Mouse (Mus musculus) cortical plate, adult 2 months (tissue): ENCODE results near the gene Gtf2h2. TPM values are rescaled to one million over a fixed set of nuclear protein-coding genes. Genes with fewer than 3 reads are reported as not detected.

Source experiments
- H3K27ac ChIP-seq: fragments of 200-500 bp; 2 replicates; pipeline ENCODE4 v1.5.1; 2012; ENCODE audit warnings: low read length, control low read depth, inconsistent platforms; ENCODE audit not compliant: insufficient read depth
- H3K4me1 ChIP-seq: fragments of 200-500 bp; 2 replicates; pipeline ENCODE4 v1.6.1; 2011; ENCODE audit warnings: low read length; ENCODE audit not compliant: control insufficient read depth, insufficient read depth
- H3K4me3 ChIP-seq: fragments of 200-500 bp; 2 replicates; pipeline ENCODE4 v1.5.1; 2011; ENCODE audit warnings: mild to moderate bottlenecking, low read length, control low read depth; ENCODE audit not compliant: insufficient read depth
- CTCF ChIP-seq: fragments of 200-500 bp; IDR thresholded peaks from 2 replicates; pipeline ENCODE4 v1.5.1; 2011; ENCODE audit warnings: mild to moderate bottlenecking, control low read depth, low read length; ENCODE audit not compliant: insufficient read depth; ENCODE audit errors: extremely low read depth
- POLR2A ChIP-seq: fragments of 200-500 bp; IDR thresholded peaks from 2 replicates; pipeline ENCODE4 v1.6.1; 2011; ENCODE audit warnings: mild to moderate bottlenecking, low read length, control low read depth; ENCODE audit not compliant: insufficient read depth; ENCODE audit errors: extremely low read depth
- polyA plus RNA-seq: library from polyadenylated mRNA; depleted of rRNA; stranded (reverse); fragments of >200 nt; gene quantifications from 2 replicates; pipeline ENCODE4 v1.2.3, GENCODE M21; 2012; rRNA removed

Gtf2h2 gene
- polyA plus RNA-seq = 60.7 and 62.2 TPM in 2 replicates

DNA sequence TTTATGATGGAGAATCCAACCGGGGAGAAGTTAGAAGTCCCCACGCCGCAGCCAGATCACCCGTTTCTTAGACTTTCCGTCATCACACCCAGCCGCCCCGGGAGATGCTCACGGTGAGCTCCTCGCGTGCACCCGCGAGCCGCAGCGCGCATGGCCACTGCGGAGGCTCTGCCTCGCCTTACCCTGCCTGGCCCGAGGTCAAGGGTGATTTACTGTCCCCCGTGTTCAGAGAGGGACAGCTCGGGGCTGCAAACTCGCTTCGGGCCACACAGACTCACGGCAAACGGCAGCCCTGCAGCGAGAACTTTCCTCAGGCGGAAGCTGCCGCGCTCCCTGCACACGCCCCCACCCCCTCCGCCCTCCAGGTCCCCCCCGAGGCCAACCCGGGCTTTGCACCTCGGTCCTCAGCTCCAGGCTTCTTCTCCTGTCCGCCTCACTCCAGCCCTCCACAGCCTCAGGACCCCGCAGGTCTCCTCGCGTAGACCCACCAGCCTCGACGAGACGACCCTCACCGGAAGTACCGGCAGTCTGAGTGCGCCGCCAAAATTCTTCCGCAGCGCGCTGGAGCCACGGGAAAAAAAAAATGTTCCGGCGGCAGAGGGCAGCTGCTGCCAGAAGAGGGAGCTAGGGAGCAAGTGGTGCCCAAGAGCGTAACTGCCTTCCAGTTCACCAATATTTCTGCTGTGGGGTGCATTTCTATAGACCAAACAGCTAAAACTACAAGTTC lies at the start of gene Gtf2h2:
Gene Gtf2h2 (minus strand): TSS at position 519 of the 727 bp plus-strand sequence.
- TF ChIP-seq CTCF (peak; percentile 77), POLR2A (peak; percentile 44)
- Histone ChIP-seq H3K4me1 (peaks cover 1% of the 10 kb centered on the region; the same call in 1 of the 2 replicates), H3K27ac (peak within 1 kb of the TSS; percentile 82), H3K4me3 (peak within 1 kb of the TSS; percentile 92)

DNA sequence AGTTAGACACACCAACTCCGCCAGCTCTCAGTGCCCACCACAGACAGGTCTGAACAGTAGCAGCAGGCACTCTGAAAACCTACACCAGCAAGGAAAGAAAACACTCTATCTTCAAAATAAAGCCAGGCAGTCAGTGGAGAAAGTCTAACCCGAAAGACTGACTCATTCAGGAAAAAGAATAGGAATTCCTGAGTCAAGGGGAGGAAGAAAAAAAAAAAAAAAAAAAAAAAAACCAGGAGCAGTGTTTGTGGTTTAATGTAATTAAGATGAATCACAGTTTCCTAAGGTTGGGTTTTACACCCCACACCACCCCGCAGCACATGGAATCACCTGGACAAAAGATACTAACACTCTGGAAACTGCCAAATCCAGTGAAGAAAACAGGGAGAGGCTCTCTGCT lies 43.8 kb upstream of the Gtf2h2 start:
- Histone ChIP-seq H3K4me3 (no peak overlapping the region), H3K27ac (no peak overlapping the region), H3K4me1 (no peaks in the 10 kb centered on the region)
- TF ChIP-seq POLR2A = no peak
- TF ChIP-seq CTCF = no peak

DNA sequence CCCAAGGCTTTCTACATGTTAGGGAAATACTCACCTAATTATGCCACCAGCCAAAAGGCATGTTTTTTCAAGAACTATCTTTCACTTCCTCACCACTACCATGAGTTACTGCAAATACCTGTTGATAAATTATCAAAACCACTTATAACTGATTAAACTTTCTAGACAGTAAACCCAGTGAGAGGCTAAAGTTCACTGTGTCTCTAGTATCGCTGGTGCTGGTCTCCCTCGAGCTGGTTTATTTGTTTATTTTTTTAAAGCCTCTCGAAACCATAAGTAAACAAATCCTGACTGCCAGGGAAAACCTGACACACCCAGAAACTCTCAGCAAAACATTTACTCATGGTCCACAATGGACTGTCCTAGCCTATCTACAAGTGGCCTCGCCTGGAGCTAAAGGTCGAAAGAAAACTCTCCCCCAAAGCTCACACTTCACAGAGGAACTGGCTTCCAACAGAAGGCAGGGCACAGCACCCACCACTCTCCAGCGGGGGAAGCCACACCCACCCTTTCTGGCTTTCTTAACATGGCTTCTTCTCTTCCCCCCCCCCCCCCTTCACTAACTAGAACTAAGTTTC lies 40.5 kb upstream of the Gtf2h2 start:
- Histone ChIP-seq H3K27ac (no peak overlapping the region), H3K4me1 (no peaks in the 10 kb centered on the region), H3K4me3 (no peak overlapping the region)
- TF ChIP-seq POLR2A = no peak
- no peak for TF ChIP-seq CTCF

DNA sequence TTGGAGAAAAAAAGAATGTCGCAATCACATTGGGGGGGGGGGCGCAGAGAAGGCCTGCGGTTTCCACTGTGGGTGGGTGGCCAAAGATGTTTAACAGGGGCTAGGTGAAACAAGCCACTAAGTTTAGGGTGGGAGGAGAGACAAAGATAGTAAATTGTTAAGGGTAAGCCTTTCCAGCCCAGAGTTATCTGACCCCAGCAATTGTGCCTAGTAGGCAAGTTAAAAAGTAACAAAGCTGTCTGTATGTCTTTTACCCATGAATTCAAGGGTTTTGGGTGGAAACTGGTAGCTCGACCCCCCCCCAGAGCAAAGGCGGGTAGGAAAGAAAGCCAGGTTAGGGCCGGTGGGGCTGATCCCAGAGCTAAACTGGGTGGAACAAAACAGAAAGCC lies 34.3 kb upstream of the Gtf2h2 start:
- H3K4me1 ChIP-seq = no peaks in the 10 kb centered on the region
- TF ChIP-seq POLR2A (no peak), CTCF (no peak)
- no peak overlapping the region for H3K27ac ChIP-seq
- no peak overlapping the region for H3K4me3 ChIP-seq

DNA sequence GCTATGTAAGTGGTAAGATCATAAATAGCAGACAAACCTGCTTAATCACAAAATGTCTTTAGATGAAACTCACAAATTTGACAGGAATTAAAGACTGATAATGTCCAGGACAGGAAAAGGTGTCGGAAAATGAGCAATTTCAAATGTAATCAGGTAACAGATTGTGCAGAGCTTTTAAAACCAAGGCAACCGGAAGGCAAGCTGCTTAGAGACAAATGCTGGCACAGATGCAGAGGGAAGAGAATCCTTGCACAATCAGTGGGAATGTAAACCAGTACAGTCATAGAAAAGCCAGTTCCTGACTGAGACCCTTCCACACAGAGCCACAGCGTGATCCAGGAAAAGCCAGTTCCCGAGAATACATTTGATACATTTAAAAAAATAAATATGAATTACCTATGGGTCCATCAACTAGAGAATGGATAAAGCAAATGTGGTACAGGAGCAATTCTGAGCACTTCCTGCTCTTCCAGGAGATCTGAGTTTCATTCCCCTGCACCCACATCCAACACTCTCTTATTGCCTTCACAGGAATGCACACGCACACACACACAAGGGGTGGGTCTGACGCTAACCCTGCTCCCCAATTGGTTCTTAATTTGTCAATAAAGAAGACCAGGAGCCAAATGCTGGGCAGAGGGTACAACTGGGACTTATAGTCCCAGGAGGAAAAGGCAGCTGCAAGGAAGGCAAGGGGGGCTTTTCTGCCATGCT lies 33.7 kb upstream of the Gtf2h2 start:
- Histone ChIP-seq H3K27ac (no peak overlapping the region), H3K4me1 (no peaks in the 10 kb centered on the region)
- TF ChIP-seq CTCF = no peak
- no peak for TF ChIP-seq POLR2A

DNA sequence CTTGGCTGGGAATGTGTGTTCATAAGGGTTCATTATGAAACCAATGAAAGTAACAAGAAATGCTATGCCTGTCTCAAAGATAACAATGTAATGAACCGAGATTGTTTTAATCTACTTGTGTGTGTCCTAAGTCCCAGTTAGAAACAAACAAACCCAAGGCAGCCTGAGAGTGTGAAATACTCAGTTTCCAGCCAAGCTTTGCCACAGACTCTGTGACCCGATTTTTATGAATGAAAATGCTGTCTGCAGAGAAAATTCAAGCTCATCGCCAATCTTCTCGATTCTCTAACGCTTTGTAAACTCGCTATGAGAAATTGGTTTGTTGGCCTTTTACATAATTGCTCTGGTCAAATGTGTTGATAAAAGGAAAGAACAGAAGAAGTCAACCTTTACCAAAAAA lies 32.5 kb upstream of the Gtf2h2 start:
- Histone ChIP-seq H3K4me1 (no peaks in the 10 kb centered on the region), H3K4me3 (no peak overlapping the region), H3K27ac (no peak overlapping the region)
- TF ChIP-seq CTCF (no peak), POLR2A (no peak)

More for the DNA sequence above, 33.7 kb upstream of the Gtf2h2 start:
- H3K4me3 ChIP-seq = no peak overlapping the region

DNA sequence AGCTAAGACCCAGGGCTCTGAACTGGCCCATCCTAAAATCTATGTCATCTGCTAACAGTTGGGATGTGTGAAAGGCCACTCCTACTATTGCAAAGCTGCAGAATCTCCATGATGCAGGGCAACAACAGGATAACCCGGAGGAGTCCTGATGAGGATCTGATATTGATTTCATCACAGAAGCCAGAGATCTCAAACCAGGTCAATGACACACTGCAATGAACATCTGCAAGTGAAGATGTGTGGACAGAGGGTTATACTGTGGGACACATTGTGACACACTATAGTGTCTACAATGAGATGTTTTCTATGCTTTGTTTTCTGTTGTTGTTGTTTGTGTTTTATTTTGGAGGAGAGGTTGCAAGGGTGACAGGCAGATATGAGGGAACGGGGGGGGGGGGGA lies 31.3 kb upstream of the Gtf2h2 start:
- H3K4me3 ChIP-seq = no peak overlapping the region
- no peak overlapping the region for H3K27ac ChIP-seq
- TF ChIP-seq CTCF (no peak), POLR2A (no peak)
- no peaks in the 10 kb centered on the region for H3K4me1 ChIP-seq

DNA sequence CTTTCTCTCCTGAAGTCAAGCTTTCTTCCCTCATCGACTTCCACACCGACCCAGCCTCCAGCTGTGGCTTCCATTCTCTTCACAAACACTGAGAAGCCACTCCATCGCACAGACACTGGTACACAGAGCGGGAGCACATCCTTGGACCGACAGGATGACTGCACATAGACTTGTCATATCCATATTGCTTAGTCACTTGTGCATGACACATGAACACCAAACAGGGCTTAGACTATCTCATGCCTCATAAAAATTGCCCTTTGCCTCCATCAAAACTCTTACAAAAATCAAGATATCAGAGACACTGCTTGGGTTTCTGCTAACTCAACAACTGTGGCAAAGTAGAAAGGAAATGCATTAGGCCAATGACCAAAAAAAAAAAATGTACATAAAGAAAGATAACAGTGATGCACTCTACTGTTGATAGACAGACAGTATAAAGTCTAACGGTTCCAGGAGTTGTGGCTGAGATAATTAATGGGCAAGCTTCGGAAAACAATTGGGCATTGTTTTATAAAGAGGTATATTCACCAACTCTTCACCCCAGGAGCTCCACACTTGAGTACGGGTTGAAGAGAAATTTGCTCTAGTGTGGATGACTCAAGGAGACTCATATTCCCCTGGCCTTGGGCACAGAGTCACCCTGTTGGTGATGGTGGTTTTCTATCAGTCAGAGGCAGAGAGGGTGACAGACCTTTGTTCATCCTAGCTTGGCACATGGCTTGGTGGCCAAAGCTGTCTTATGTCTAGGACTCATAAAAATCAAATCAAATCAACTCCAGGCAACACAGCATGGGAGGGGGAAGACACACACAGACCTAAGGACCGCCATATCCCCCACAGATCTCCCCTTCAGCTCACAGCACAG lies 29.6 kb upstream of the Gtf2h2 start:
- no peak overlapping the region for H3K27ac ChIP-seq
- TF ChIP-seq CTCF (no peak), POLR2A (no peak)
- H3K4me3 ChIP-seq = no peak overlapping the region
- H3K4me1 ChIP-seq = no peaks in the 10 kb centered on the region

DNA sequence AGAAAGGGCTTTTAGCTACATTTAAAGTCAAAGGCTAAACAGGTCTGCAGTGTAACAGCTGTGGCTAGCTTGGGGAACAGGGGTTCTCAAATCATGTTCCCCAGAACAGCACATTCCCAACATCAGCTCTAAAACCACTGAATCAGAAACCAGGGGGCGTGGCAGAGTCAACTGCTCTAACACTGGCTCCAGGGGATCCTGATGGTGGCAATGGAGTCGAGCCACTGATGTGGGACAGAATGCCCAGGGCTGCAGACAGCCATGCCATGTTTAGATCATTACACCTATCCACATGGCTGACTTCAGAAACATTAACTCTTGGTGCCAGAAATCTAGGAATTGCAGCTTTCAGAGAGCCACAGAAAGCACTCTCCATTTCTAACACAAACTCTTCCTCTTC lies 26.8 kb upstream of the Gtf2h2 start:
- Histone ChIP-seq H3K27ac (no peak overlapping the region), H3K4me1 (no peaks in the 10 kb centered on the region), H3K4me3 (no peak overlapping the region)
- no peak for TF ChIP-seq POLR2A
- no peak for TF ChIP-seq CTCF

DNA sequence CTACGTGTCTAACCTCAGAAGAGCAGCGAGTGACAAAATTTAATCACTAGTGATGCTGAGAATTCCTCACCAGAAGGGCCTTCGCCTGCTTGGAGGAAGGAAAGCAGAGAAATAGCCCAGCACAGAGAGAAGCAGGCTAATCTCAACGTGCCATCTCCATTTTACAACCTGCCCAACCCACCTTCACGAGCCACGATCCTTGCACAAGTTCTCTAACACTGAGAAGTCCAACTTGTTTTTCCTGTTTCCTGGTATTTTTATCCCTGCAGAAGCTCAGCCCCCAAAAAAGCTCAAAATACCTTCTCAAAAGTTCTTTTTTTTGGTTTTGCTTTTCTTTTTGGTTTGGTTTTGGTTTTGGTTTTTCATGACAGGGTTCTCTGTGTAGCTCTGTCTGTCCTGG lies 25.8 kb upstream of the Gtf2h2 start:
- H3K4me3 ChIP-seq = no peak overlapping the region
- no peaks in the 10 kb centered on the region for H3K4me1 ChIP-seq
- TF ChIP-seq POLR2A (no peak), CTCF (no peak)
- H3K27ac ChIP-seq = no peak overlapping the region
